Mouse (Mus musculus) retina, postnatal 1 day (tissue): Measurements from ENCODE around the gene Gm11444.

Source experiments
- DNase-seq: peaks from one replicate; pipeline ENCODE4 v3.0.0-alpha.2; 2012

Gm11444 gene

DNA sequence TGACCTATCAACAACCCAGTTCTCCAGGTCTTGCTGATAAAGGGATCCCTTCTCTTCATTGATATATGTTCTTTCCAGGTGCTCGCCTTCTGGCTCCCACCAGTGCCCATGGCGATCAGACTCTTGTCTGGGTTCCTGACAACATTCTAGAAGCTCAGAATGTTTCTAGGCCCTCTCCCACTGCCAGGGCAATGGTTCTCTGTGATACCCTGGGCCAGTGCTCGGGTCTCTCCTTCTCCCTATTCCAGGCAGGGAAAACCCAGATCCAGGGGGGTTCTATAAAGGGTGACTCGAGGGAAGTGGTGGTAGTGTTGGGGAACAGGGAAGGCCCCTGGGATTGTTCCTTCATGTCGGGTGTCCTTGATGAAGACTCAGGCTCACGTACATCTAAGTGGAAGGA lies at the start of gene Gm11444:
TSS of gene Gm11444 (minus strand) at position 101 of the 400 bp plus-strand sequence.
- no peak for DNase-seq

DNA sequence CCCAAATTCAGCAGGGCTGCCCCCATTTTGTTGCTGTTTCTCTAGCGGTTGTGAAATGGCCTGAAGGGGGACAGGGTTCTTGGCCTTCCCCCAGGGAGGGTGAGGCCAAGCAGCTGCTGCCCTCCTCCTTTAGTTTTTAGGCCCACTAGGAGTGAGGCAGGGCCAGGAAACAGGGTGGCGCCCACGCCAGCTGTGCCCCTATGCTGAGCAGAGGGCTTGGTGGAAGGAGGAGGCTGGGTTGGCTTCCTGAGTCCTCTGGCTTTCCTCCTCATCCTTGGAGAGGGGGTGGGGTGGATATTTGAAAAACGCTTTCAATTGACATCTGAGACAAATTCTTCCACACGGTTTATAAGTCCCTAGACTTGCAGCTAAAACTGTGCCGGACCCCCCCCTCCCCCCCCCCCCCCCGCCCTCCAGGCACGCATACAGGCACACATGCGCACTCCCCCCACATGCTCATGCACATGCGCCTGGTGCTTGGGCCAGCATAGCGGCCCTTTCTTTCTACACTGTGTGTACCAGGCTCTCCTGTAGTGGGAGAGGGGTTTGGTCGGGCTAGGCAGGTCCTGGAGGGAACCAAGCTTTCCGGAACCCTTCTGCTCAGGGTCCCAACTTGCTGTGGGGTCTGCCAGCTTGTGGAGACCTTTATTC lies 46.3 kb upstream of the Gm11444 start:
- DNase-seq: peak; percentile 21

DNA sequence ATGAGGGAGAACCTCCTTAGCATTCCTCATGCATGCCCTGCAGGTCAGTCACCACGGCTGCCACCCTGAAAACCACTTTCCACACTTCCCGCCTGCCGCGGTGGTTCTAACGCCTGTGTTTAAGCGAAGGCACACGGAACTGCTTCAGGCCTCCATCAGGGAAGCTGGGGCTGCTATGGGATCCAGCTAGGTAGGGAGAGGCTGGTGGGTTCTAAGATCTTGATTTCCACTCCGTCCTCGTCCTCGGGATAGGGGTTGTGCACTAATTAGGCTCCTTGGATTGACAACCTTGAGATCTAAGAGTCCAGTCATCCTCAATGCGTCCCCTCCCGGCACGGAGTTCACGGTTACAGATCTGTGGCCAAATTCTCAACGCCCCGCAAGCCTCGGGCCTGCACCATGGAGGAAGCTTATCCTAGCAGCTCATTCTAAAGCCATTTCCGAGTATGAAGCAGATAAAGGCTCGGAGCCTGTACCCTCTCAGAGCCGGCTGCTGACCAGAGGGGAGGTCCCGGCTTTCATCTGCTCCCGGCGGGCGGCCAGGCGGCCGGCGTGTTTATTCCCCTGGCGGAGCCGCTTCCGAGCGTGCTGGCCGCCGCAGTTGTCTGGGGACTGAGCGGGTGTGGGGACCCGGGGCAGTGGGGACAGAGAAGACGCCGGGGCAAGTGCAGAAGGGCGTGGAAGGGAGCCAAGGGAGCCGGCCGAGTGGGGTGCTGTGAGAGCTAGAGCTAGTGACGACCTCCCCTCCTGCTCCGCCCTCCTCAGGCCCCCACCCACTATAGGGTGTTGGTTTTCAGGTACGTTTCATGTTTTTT lies 44.8 kb upstream of the Gm11444 start:
- DNase-seq: peak; percentile 57

DNA sequence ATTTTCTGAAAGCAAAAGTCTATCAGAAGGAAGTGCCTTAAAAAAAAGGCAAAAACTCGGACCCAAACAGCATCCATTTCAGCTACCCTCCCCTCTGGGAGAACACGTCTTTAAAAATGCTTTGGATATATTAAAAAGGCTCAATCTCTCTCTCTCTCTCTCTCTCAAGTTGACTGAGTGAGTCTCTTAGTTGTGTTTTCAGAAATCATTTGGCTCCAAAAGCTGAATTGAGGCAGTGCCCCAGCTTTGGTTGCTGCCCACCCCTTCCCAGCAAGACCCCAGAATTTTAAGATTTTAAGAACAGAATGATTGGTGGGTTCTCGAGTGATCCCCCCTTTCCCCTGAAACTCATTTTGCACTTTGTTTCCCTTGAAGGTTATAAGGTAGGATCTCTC lies 44.0 kb upstream of the Gm11444 start:
- DNase-seq: no peak

DNA sequence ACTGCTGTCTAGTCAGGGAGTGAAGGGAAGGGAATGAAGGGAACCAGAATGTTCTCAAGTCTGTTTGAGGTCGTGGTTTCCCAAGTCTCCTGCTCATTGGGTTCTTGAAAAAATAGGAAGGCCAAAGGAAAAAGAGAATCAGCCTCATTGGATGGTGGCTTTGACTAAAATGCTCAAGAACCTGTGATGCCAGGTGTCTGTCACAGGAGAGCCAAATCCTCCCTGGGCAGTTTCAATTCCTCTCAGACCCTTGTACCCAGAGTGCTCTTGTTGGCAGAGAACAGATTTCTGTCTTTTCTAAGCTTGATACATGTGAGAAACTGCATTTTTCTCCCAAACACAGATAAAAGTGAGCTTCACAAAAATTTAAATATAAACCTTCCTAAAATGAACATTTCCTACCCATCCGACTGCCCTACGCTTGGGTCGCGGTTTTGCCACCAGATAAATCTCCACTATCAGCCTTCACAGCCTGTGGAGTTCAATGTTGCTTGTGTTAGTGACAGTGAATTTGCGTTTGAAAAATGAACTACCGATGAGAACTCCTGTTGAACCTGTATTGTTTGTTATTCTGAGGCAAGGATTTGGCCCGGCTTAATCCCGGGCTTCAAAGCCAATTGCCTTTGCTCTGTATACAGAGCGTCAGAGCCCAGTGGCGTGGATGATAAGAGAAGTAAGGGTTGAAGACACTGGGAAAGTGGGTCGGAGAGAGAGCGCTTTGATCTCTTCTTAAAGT lies 43.4 kb upstream of the Gm11444 start:
- DNase-seq: peak; percentile 36

DNA sequence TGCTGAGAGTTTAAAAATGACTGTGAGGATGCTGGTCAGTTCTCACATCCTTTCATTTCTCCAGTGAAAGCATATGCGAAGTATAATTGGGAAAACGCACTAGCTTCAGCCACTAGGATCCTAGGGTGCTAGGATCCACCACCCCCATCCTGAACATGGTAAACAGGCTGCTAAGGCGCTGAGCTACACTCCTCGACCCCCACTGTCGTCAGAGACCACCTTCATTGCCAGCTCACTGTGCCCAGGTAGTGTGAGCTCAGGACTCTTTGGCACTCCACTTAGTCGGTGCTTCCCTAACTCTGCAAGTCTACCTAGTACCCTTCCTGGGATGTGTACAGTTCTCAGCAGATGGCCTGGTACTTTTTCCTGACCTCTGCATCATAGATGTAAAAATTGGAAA lies 42.6 kb upstream of the Gm11444 start:
- no peak for DNase-seq

DNA sequence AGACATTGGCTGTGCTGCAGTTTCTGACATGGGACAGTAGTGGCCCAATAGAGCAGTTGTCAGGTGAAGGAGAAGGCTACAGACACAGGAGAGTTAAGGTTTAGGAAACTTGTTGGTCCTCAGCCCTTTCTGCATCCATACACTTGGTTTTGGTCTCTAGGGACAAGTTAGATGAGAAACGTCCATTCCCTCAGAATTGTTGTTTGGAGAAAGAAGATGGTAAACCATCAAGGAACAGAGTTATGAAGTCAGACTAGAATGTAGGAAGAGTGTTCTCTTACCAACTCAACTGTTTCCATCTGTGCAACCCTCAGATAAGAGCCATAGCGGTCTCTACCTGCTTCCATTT lies 41.5 kb upstream of the Gm11444 start:
- DNase-seq: no peak

DNA sequence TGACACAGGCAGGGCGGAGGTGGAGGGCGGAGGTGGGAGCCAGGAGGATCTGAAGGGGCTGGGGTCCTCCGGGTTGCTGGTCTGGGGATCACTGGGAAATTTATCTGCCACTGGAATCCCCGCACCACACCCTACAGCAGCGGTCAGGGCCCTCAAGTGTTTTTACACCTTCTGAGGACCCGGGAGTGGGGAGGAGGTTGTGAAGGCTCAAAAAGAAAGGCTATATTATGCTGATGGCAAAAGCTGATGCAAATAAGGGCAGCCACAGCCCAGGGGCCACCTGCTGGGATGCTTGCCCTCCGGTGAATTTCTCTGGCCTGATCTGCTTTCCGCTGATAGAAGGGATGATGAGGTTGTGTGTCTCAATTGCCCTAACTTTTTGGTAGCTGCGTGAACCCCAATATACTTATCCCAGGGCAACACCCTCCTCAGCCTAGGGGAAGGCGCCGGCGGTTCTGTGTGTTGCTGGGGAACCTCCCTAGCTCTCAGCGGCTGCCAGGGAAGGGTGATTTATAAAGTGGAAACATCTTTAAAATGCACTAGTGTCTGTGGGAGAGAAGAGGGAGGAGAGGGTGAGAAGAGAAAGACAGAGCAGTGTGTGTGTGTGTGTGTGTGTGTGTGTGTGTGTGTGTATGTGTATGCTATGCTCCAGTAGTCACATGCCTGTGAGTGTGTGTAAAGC lies 41.0 kb upstream of the Gm11444 start:
- peak; percentile 25 for DNase-seq

DNA sequence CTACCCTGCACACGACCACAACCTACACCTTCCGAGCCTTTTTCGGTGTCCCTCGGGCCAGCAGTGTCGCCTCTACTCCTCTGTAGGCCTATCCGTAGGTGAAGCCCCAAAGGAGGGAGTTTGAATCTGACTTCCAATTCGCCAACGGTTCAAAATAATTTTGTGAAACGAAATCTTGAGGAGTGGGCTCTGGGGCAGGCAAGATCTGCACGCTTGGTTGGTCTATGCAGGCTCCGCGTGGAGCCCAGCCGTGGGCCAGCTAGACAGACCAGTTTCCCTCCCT lies 40.4 kb upstream of the Gm11444 start:
- DNase-seq: peak; percentile 38

DNA sequence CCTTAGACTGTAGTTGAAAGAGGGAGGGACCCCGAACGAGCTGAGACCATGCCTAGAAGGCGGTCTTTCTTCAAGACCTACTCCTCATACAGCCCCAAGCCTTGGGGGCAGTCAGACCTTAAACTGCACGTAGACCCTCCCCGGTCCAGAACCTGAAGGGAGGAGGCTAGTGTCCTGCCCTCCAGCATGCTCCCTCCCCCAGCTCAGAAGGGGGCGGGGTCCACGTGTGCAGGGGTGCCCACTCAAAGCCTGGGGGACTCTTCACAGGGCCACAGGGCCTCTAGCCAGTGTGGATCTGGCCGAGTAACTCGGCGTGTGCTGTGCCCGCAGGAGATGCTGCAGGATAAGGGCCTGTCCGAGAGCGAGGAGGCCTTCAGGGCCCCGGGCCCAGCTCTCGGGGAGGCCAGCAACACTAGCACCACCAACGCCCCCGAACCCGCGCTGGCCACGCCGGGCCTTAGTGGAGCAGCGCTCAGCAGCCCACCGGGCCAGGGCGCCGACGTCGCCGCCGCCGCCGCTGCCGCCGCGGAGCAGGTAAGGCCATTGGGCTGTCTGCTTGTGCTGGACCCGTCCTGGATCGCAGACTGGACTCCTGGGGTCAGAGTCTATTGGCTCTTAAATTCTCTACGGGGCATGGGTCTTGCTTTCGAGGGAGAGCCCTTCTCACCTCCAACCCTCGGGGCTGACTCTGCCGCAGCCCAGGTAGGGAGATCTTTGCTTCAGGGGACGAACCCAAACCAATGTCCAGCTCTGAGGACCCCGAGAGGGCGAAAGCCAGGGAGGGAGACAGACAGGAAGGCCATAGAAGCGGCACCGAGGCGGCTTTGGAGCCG lies 39.8 kb upstream of the Gm11444 start:
- no peak for DNase-seq

DNA sequence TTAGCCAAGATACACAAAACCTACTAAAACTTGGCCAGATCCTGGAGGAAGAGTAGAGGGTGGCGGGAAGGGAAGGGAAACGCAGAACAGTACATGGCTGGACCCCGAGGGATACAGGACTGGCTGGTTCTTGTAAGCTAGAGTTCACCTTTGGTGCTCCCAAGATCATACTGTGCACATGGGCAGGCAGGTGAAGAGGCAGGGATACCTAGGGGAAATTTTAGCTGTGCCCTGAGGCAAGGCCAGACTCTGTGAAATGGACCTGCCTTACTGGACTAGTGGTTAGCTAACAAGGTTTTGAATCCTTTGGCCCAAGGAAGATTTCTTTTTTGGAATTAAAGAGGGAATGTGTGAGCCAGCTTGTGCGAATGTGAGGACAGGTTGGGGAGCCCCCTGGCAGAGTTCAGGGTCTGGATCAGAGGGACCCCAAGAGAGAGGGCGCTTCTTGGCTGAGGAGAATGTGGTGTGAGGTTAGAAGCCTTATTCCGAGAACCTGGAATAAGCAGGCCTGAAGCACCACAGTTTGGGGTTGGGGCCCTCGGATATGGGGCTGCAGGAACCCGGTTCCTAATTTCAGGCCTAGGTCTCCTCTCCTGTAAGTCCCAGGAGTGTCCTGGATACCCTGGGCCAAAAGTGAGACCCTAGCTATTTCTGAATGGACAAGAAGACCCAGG lies 39.1 kb upstream of the Gm11444 start:
- no peak for DNase-seq

DNA sequence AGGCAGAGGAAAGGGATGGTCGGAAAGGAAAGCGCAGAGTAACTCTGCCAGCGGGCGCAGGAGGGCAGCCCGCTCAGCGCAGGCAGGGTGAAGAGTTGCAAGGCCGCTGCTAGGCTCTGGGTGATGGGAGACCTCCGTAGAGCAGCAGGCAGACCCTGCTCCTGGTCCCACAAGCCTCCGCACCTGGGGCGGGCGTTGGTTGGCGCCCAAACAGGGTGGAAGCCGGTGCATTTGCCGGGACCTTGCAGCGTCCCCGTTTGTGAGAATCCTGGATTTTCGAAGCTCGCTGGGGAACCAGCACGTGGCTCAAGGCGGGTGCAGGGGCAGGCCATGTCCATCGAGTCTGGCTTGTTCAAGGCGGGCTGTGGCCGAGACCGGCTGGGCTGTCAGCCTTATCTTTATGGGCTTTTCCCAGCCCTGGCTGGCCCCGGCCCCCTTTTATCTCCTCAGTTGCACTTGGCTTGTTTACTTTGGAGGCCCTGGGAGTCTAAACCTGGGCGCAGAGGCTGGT lies 38.4 kb upstream of the Gm11444 start:
- DNase-seq: no peak

DNA sequence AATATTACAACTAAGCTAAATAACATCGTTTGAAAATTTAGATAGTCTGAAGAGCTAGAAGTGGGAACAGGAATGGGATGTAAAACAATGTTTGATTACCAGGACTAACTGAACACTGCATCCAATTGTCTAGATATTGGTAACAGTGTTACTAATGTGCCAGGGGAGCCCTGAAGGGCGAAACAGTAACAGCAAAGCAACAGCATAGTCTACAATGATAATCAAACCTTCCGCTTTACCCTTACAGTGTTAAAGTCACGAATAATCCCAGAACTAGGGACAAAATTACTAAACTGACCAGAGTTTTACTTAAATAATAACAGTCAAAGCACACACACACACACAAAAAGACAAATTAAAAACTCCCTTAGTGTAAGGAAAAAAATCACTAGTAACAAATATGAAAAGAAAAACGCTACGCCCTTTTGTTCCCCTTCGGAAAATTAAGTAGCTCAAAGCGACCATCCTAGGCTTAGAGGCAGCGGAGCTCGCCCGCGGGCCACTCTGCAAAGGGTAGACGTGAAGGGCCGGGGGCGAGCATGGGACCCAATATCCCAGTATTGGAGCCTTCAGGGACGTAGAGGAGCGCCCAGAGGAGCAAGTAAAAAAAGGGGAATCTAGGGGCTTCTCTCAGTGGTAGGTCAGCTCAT lies 37.8 kb upstream of the Gm11444 start:
- DNase-seq: peak; percentile 49

DNA sequence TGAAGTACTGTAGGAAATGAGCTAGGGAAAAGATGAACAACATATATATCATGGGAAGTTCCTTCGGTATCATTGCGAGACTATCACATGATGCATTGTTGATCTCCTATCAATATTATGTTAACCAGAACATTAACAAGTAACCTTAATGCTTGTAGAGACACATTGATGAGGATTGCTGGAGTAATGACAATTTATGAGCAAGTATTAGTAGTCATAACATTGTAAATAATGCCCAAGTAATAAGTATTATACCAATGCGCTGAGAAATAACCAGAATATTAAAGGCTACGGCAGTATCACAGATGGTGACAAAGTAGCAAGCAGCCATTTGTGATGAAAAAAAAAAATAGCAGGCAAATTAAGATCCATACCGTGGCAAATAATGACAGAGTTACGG lies 37.1 kb upstream of the Gm11444 start:
- peak; percentile 18 for DNase-seq

DNA sequence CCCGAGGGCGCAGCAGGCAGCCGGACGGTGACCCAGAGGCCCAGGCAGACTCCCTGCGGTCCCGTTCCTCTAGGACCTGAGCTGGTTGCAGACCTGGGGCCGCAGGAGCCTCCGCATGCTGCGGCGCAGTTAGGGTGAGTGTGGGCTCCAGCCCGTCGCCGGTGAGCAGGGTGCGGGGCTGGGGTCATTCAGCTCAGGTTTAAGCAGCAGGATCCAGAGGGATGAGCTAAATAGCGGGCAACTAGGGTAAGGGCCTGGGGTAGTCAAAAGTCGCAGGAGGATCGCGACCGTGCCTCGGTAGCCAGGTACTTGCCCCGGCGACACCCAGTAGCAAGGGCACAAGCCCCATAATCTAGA lies 36.3 kb upstream of the Gm11444 start:
- DNase-seq: peak; percentile 35

DNA sequence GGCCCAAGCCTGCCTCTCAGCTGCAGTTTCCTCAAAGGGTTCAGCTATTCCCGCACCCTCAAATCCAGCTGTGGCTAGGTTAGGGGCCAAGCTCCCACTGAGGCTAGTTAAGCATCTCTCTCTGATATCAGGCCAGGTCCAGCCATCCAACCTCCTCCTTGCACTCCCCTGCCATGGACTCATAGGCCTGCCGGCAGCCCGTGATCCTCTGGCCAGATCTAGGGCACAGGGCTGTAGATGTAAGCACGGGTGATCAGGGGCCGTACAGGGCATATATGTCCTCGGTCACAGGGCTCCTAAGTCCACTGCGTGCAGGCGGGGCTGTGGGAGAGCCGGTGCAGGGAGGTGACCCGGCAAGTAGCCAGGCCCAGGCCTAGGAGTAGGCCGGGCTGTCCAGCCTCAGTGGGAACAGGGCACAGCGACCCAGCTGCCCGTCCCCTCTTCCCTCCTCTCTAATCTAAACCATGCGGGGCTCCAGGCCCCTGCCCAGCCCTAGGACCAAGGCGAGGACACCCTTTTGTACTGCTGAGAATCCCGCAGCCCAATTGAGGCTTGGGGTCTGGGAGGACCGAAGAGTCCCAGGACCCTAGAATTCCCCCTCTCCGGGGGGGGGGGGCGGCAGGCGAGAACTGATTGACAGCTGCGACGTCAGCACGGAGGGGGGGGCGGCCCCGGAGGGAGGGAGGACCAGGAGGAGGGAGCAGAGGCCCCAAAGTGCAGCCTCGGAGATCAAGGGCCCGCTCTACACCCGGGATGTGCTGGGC lies 35.7 kb upstream of the Gm11444 start, which contains the start of gene Tbx4:
TSS of gene Tbx4 (plus strand) at position 758 of the 764 bp plus-strand sequence.
- DNase-seq: no peak

DNA sequence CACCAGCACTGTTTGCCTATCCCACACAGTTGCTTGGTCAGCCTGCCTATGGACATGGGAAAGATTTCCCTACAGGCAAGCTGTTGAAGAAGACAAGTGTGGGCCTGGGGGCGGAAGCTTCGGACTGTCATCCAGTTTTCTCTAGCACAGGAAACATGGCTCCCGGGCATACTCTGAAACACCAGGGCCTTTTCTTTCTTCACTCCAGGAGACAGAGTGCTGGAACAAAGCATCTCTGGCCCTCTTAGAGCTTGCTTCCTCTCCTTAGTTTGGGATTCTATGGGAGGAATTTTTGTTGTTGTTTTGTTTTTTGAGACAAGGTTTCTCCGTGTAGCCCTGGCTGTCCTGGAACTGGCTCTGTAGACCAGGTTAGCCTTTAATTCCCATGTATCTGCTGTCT lies 34.4 kb upstream of the Gm11444 start:
- no peak for DNase-seq

DNA sequence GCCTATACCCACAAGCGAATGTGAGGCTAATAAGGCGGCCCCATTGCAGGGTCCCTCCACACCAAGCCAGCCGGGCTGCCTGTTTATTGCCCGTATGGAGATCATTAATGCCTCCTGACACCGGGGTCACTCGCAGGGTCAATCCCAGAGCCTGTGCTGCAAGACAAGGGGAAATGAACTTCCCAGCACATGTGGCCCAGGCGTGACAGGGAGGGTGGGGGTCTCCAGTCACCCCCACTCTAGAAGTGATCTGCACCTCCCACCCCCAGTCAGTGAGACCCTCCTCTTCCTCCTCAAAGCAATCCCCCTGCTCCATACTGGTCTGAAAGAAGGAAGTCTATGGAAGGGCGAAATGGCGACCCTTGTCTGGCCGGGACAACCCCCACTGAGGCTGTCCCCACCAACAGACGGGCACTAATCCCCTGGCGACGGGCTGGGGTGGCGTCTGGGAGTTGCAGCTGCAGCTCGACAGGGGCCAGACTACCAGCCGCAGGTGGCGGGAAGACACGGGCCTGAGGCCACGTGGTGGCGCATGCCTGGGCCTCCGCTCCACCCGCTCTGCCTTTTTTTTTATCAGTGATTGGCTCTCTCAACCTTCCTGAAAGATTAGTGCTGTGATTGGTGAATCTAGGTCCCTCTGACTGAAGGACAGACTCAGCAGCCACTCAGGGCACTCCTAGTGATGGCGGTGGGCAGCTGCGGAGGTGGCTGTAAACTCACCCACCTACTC lies 26.1 kb upstream of the Gm11444 start:
- peak; percentile 93 for DNase-seq

DNA sequence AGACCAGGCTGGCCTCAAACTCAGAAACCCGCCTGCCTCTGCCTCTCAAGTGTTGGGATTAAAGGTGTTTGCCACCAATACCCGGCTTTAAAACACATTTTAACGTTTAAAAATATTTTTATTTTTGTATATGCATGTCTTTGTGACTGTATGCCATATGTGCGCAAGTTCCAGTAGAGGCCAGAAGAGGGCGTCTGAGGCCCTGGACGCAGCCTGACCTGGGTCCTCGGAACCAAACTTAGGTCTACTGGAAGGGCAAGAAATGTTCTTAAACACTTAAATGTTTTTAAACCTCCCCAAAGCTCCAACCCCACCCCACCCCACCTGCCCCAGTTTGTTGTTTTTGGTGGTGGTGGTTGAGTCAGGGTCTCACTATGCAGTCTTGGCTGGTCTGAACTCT lies 14.2 kb upstream of the Gm11444 start:
- DNase-seq: no peak
